Mouse (Mus musculus): ENCODE results near the gene Cdc42bpb.

DNA sequence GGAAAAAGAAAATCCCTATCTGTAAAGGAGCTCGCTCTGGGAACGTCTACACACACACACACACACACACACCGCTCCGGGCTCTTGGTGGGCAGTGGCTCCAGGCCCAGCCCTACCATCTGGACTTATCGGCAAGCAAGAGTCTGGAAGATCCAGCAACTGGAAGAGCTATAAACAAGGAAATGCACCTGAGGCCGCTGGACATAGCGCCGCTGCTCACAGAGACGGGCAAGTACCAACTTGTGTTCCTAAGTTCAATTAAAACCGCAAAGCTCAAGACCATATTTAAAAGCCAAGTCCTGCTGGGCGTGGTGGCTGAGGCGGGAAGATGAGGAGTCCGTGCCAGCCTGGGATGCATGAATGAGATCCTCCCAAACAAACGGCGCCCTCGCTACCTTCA lies 16.8 kb downstream of the Cdc42bpb start:
- TF ChIP-seq GATA1 (IDR thresholded peaks at IDR 0.05; ENCODE audit: low read length): no peak
- TF ChIP-seq TAL1 (IDR thresholded peaks at IDR 0.05; ENCODE audit: low read length): no peak
